Mouse (Mus musculus) c-Kit-positive CD71-negative TER-119-negative erythroid progenitor cells, embryonic 14.5 days (primary cell): ENCODE results near the gene Myo16.
A peak's percentile ranks its signal among the peaks of the same experiment; 100 is the strongest.

Source experiments
- DNase-seq: peaks from one replicate; pipeline ENCODE4 v3.0.0-alpha.2; 2013; ENCODE audit warnings: low read depth

Myo16 gene

GRCm38 (mm10) chr8:10549434-10549833 lies 395.7 kb downstream of the Myo16 start:
- no peak for DNase-seq

GRCm38 (mm10) chr8:10557961-10558360 lies 404.2 kb downstream of the Myo16 start:
- no peak for DNase-seq

DNA sequence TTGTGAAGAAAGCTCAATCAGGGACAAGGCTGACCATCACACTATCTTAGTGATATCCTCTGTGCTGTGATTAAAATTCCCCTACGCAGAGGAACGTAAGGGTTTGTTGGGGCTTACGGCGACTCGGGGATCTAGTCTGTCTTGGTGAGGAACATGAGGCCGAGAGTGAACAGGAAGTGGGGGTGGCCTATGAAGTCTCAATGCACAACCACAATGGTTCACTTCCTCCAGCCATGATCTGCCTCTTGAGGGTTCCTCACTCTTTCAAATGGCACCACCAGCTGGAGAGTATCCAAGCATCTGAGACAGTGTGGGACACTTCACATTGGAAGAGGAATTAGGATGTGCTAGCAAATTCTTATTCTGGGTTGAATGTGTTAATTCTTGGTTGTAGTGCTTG lies 405.8 kb downstream of the Myo16 start:
- DNase-seq, result no peak

DNA sequence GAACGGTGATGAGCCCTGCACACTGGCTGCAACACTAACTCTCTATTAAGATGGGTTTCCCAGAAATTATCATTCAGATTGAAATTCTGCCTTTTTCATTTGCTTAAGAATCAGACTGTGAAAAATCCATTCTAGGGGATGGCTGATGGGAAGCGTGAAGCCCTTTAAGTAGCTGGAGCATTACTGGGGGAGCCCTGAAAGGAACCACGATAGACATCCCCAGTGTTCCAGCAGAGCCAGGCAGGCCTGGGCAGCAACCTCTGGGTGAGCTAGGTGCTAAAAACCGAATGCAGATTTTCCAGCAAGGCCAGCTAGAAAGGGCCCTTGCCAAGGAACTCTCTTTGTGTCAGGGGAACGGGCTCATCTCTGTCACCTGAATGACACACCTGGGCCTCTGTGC lies 407.9 kb downstream of the Myo16 start:
- DNase-seq, result no peak

- DNase-seq, result no peak
Measured at GRCm38 (mm10) chr8:10562046-10562445, 408.3 kb downstream of the Myo16 start.

DNA sequence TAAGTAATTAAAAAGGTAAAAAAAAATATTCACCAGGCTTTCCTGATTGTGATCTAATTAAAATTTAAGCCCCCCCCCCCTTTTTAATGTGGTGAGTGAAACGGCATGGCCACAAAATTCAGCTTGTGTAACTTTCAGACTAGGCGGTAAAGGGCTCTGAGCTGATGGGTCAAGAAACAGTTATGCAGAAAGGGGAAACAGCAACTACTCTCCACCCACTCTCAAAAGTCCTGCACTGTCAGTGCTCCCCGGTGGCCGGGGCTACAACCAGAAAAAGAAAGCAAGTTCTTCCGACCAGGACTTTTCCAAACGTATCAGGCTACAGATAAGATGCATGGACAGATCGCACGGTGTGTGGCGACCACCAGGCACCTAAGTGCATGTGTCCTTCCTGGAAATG lies 408.9 kb downstream of the Myo16 start:
- no peak for DNase-seq

DNA sequence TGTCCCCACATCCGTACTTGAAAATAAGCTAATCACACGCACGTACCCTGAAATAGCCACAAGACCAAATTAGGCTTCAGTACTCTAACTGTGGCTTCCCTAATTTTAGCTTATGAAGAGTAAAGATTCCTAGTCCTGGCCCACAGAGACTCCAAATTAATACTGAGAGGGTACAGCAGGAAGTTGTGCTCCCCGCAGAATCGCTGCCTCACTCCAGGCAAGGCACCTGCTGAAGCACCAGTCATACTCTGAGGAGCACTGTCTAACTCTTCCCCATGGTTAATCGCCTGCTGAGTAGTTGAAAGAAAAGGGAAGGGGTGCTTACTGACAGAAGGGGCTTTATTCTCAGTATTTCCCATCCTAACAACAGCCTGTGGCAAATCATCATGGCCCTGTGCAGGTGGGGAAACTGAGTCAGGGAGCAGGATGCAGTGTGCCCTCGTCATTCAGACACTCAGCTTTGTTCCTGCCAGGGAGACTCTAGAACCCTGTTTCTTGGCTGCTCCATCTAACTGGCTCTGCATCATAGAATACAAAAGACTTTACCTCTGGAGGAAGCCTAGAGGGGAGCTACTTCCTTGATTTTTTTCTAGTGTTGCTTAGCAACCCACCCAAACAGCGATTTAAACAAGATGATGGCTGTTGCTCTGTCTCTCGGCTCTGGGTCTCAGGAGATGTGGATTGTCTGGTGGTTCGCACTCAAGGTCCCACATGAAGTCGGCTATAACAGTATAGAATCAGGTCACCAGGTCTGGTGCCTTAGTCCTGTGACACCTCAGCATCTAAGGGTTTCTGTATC lies 411.7 kb downstream of the Myo16 start:
- peak; percentile 10 for DNase-seq

DNA sequence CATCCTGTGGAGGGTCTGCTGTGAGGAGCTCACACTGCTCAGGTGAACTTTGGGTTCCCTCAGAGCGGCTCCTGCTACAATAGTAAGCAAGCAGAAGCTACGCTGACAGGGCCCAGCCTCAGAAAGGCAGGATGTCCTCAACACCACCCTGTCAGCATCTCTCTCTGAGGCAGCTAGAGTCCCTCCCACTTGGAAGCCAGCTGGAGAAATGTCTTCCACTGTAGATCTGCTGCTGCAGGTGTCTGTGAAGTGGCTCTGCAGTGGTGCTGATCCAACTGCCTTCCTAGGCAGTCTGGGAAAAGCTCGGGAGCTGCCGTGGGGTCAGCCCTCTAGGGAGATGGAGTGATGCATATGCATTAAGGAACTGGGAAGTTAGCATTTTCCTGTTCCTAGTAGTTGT lies 414.7 kb downstream of the Myo16 start:
- DNase-seq, result no peak

DNA sequence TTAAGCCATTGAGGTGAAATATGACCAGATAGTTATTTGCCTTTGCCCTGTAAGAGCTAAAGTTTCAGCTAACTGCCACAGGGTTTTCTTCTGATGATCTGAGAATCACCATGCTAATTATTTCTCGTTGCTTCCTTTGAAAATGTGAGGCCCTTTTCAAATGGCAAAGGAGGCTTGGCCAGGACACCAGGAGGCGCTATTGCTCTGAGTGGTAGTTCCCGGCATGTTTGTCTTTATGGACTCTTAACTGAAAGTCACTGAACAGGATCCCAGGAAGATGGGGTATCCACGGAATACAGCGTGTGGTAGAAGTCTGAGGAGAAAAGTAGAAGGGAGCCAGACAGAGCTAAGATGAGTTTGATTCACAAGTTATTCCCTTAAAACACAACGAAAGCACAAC lies 420.4 kb downstream of the Myo16 start:
- DNase-seq, result peak; percentile 48

DNA sequence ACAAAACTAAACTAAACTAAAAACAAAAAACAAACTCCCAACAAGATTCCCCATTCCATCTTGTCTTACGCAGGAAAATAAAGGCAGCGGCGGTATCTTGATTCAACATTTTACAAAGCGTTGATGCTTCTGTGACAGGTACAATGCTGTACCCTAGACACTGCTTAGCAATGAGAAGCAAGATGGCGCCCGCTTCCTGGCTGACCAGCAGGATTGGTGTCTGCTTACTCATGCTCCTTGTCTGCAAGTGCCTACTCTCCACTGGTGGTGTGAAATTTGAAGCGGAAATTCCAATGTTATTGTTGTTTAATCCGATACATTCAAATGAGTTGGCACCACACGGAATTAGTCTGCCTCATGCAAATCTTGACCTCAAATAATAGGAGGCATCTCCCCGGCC lies 421.5 kb downstream of the Myo16 start:
- DNase-seq, result no peak

GRCm38 (mm10) chr8:10586956-10587744 lies 433.4 kb downstream of the Myo16 start:
- no peak for DNase-seq

GRCm38 (mm10) chr8:10589422-10589933 lies 435.8 kb downstream of the Myo16 start:
- DNase-seq, result no peak

GRCm38 (mm10) chr8:10592917-10593316 lies 439.2 kb downstream of the Myo16 start:
- DNase-seq, result no peak

DNA sequence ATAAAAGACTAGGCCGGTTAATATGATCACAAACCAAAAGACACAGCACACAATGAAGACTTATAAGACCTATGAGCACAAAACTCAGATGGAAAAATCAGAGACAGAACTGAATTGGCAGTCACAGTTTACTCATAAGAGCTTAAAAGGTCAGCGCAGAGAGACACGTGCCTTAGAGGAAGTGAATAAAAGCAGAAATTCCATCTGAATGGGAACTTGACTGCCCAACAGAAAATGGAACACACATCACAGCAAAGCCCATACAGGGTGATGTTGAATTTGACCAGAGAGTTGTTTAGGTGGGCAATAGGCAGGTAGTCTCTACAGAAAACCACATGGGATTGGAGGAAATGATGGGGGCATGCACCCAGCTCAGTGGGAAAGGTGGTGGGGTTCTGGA lies 442.6 kb downstream of the Myo16 start:
- no peak for DNase-seq

GRCm38 (mm10) chr8:10597595-10597994 lies 443.9 kb downstream of the Myo16 start:
- no peak for DNase-seq

- DNase-seq, result no peak
Measured at GRCm38 (mm10) chr8:10598889-10599288, 445.2 kb downstream of the Myo16 start.

DNA sequence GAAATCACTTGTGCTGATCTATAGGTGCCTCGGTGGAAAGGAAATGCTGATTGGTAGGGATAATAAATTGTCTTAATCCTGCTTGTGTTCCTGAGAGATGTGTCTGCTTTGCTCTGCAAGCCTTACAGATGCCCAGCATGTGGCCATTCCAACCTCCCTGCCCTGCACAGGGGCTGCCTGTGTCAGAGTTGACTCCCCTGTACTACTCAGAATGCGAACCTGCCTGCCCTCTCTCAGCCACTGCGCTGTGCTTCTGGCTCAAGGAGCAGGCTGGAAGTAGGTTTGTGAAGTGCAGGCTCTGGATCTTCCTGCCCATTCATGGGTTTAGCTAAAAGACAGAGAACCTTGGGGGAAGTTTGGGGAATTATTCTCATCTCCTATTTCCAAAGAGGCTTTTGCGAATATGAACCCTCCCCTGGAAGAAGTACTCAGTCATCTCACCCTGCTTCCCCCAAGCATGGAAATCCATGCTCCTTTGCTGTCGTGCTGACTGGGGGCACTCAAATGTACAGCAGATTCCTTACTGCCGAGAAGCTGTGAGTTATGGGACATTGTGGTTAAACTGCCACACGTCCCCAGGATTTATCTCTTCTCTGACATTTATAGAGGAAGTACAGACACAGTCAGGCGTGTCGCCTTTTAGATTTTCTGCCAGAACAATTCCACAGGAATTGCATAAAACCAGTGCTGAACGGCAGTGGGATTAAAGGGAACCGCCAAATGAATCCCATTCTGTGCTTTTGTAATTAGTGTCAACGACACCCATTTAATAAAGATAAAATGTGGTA lies 452.5 kb downstream of the Myo16 start:
- DNase-seq, result peak; percentile 25

- DNase-seq, result peak; percentile 8
Measured at GRCm38 (mm10) chr8:10606816-10607209, 453.1 kb downstream of the Myo16 start.

GRCm38 (mm10) chr8:10611636-10612035 lies 457.9 kb downstream of the Myo16 start:
- DNase-seq, result no peak

- no peak for DNase-seq
Measured at GRCm38 (mm10) chr8:10613371-10613770, 459.7 kb downstream of the Myo16 start.

- no peak for DNase-seq
Measured at GRCm38 (mm10) chr8:10619689-10620088, 466.0 kb downstream of the Myo16 start.

GRCm38 (mm10) chr8:10625262-10625661 lies 471.6 kb downstream of the Myo16 start:
- DNase-seq, result no peak
